Mouse (Mus musculus): ENCODE results near the gene Abhd14b. TPM values are rescaled to one million over a fixed set of nuclear protein-coding genes. Genes with fewer than 3 reads are reported as not detected.
A peak's percentile ranks its signal among the peaks of the same experiment; 100 is the strongest.

Abhd14b gene
- polyA plus RNA-seq (2015; fragmentation: Nextera tagmentation; extraction: Ambion mirVana), result 9.4 and 13.0 TPM in 2 replicates

GRCm38 (mm10) chr9:106447348-106447747 lies at the start of gene Abhd14b, which contains the start of gene Abhd14a:
TSS of gene Abhd14b (plus strand) at chr9:106447459.
TSS of gene Abhd14a (minus strand) at chr9:106447678.
- DNase-seq (ENCODE audit: low spot score), result peak; percentile 62

GRCm38 (mm10) chr9:106397733-106398132 lies 49.5 kb upstream of the Abhd14b start:
- DNase-seq (ENCODE audit: low spot score), result no peak

- no peak for DNase-seq (ENCODE audit: low spot score)
Observed at GRCm38 (mm10) chr9:106398667-106399311, 48.5 kb upstream of the Abhd14b start.

DNA sequence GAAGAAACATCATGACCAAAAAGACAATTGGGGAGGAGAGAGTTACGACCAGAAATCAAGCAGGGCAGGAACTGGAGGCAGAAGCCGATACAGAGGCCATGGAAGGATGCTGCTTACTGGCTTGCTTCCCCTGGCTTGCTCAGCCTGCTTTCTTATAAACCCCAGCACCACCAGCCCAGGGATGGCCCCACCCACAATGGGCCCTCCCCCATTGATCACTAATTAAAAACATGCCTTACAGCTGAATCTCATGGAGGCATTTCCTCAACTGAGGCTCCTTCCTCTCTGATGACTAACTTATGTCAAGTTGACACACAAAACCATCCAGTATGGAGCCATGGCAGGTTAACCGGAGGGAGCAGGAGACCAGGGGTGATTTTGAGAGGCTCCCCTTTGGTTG lies 47.5 kb upstream of the Abhd14b start:
- DNase-seq (ENCODE audit: low spot score), result no peak

- no peak for DNase-seq (ENCODE audit: low spot score)
Observed at GRCm38 (mm10) chr9:106402149-106402548, 45.1 kb upstream of the Abhd14b start.

DNA sequence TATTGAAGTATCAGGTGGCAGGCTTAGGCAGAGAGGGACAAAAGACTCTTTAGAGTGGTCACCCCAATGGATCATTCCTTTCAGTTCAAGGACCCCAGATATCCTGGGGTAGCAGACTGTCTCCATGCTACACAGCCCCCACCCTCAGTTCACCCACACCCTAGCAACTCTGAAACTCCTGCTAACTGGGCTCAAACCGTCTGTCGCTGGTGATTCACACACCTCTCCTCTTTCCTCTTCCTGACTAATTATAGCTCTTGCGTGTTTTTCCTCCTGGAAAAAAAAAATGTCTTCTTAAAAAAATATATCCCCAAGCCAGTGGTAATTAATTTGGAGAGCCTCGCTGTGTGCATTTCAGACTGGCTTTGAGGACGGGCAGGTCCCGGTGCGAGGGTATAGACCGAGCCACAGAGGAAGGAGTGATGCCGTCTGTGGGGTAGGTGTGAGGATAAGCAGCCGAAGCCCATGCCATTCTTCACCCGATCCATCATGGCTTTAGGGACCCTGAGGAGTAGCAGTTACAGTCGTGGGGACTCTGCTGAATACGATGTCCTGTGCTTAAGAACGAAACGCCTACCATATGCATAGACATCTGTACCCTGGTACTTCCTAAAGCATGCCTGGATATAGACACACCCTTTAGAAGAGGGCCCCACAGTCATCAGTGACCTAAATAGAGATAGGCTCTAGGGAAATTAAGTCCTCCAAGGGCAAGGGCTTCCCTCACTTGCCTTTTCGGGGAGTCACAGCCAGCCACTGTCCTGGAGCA lies 44.5 kb upstream of the Abhd14b start:
- no peak for DNase-seq (ENCODE audit: low spot score)

- DNase-seq (ENCODE audit: low spot score), result no peak
Observed at GRCm38 (mm10) chr9:106405275-106405674, 42.0 kb upstream of the Abhd14b start.

- no peak for DNase-seq (ENCODE audit: low spot score)
Observed at GRCm38 (mm10) chr9:106406443-106407078, 40.7 kb upstream of the Abhd14b start.

DNA sequence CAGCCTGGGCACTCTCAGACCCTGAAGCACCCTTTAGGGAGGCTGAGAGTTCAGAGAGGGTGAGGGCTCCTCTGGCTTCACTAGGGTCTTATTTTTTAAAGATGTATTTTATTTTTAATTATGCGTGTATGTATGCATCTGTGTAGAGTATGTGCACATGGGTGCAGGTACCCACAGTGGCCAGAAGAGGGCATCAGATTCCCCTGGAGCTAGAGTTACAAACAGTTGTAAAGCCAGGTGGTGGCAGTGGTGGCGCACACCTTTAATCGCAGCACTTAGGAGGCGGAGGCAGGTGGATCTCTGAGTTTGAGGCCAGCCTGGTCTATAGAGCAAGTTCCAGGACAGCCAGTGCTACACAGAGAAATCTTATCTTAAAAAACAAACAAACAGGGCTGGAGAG lies 38.2 kb upstream of the Abhd14b start:
- DNase-seq (ENCODE audit: low spot score), result no peak

- no peak for DNase-seq (ENCODE audit: low spot score)
Observed at GRCm38 (mm10) chr9:106410086-106410650, 37.1 kb upstream of the Abhd14b start.

DNA sequence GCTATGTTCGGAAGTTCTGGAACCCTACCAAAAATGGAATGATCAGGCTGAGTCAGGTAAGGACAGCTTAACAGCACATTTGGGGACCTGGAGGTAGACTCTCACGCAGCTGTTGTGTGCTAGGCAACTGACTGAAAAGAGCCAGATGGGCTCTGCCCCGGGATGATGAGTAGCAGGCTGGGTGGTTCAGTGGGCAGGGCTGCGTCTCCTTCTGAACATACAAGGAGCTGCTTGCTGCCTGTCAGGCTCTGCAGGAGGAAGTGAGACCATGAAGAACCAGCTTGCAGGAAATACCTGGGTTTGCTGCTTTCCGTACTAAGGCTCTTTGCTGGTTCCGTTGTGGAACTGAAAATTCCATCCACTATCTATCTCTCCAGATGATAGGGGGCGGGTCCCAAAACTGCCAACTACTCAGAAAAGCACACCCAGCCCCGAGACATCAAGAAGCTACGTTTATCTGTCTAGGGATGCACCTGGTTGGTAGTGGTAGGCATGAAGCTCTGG lies 36.1 kb upstream of the Abhd14b start:
- DNase-seq (ENCODE audit: low spot score), result no peak

DNA sequence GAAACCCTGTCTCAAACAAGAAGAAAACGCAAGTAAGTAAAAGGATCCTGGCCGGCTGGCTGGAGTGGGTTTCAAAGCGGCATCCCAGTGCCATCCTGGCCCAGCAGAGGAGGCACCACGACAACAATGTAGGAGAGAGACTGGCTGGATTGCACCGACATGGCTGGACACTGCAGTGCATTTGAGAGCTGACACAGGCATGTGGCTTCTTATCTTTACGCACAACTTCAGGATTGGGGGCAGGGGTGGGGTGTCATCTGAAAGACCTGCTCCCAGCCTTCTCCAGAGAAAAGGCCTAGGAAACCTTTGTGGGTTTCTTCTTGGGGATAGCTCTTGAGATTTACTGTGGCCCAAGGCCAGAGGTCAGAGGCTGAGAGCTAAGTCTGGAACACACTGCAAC lies 35.5 kb upstream of the Abhd14b start:
- no peak for DNase-seq (ENCODE audit: low spot score)

- no peak for DNase-seq (ENCODE audit: low spot score)
Observed at GRCm38 (mm10) chr9:106412210-106412609, 35.0 kb upstream of the Abhd14b start.

- DNase-seq (ENCODE audit: low spot score), result no peak
Observed at GRCm38 (mm10) chr9:106413606-106414005, 33.7 kb upstream of the Abhd14b start.

DNA sequence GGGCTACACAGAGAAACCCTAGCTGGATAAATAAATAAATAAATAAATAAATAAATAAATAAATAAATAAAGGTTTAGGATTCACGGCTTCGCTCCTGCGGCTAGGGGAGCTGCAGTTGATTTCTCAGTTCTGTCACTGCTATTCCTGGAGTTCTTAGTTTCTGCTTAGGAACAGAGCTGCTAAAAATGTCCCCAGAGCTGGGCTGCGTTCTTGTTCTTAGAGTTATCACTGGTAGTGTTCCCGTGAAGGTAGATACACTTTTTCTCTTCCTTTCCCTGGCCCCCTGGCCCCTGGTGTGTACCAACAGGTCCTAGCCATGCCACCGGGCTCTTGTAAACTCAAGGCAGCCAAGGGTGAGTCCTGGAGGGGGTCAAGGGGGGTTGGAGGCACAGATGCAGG lies 30.4 kb upstream of the Abhd14b start:
- DNase-seq (ENCODE audit: low spot score), result no peak

DNA sequence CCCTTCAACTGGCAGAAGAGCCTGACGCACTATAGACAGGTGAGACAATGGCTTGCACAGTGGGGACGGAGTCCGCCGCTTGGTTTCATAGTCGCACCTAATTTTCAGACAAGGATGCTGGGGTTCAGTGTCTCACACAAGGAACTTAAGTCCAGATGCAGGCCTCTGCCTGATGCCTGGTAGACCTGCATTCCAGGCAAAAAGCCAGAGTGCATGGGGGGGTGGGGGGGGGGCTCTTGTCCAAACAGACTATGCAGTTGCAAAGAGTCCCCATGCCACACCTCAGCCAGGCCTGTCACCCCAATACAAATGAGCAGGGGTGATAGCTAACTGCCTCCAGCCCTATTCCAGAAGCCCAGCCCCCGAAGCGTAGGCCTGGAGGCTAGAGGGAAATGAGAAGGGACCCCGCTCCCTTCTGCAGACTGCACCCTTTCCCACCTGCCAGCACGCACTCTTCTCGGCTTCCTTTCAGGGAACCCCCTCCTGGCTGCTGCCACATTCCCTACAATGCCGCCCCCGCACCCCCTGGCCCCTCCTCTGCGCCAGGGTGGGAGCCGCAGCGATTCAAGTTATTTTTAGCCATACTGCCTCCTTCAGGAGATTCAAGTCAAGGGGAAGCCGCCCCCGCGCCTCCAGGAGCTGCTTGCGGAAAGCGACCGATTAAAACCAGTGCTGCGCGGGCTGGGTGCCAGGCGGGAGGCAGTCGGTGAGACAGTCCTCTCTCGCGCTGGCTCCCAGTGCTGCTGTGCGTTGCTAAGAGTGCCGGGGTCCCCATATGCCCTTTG lies 29.2 kb upstream of the Abhd14b start:
- no peak for DNase-seq (ENCODE audit: low spot score)

GRCm38 (mm10) chr9:106420608-106421007 lies 26.7 kb upstream of the Abhd14b start:
- no peak for DNase-seq (ENCODE audit: low spot score)

DNA sequence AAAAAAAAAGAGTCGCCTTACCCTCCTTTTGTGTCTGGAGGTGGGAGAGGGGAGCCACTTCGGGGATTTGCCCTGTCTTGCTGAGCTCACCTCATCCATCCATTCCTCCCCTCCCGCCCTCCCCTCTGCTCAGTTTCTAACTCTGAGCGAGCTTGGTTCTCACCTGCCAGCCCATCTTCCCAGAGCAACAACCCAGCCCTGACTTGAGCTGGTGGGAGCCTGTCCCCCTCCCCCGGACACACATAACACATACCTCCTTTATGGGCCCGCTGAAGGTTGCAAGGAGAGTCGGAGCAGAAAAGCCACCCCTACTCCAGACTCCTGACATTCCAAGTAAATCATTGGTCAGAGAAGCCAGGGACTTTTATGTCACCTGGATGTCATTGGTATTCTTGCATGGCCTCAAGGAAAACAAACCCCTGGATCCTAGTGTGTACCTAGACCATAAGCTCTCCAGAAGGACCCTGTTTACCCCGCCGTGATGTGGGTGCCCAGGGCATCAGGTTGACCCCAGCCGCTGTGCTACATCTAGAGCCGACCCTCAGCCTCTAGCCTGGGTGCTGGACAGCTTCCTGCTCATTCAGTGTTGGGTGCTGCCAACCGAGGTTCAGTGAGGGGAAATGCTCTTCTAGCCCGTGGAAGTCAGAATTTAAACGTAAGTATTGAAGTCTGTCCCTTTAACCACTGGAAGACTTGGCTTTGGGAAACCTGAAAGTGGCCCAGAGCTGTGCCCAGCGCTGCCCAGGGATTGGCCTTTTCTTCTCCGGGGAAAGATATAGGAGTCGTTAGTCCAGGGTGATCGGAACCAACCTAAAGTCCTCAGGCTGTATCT lies 26.0 kb upstream of the Abhd14b start:
- no peak for DNase-seq (ENCODE audit: low spot score)

- DNase-seq (ENCODE audit: low spot score), result peak; percentile 83
Observed at GRCm38 (mm10) chr9:106421865-106422160, 25.4 kb upstream of the Abhd14b start.

GRCm38 (mm10) chr9:106428719-106429220 lies 18.5 kb upstream of the Abhd14b start:
- no peak for DNase-seq (ENCODE audit: low spot score)

Measured in thymus, postnatal 0 days (tissue).